Comparison of ENCODE assay signal across 8 mouse cellular contexts in genomic region chr2:30446891-30447826, GRCm38 (mm10). TPM values are rescaled to one million over a fixed set of nuclear protein-coding genes. Genes with fewer than 3 reads are reported as not detected.
DNase-seq lines count a peak whose midpoint lies in the region; ATAC-seq and TF ChIP-seq lines count a peak whose summit lies in the region.
"Had no signal": no experiment of that assay in that cellular context is flagged by ENCODE, and none has a peak within 500 bp of the region (broad histone marks: within the 10 kb centered on the region; RNA-seq: fewer than 3 reads in every experiment).

No protein-coding gene starts in this region.

- no peak for DNase-seq in kidney, postnatal 14 days
- no peak for DNase-seq in heart, postnatal 0 days (ENCODE audit: low spot score)
- peak; percentile 83 for DNase-seq in lung, postnatal 36 days
- DNase-seq in ovary, postnatal 10 days (ENCODE audit: low spot score): no peak
- DNase-seq in adipocyte (ENCODE audit: low spot score): no peak

- peaks cover 48% of the 10 kb centered on the region for H3K4me1 ChIP-seq in kidney, embryonic 16.5 days (ENCODE audit: insufficient read depth, low read length)
- H3K4me1 ChIP-seq in heart, postnatal 0 days (ENCODE audit: control insufficient read depth, insufficient read depth): peaks cover 44% of the 10 kb centered on the region

- no peak for TF ChIP-seq EP300 in heart, postnatal 0 days (IDR thresholded peaks at IDR 0.05; ENCODE audit: low read depth)

- H3K27ac ChIP-seq in kidney, embryonic 16.5 days (ENCODE audit: low read length): peak overlapping the region; percentile 100
- peak overlapping the region; percentile 74 for H3K27ac ChIP-seq in heart, postnatal 0 days (ENCODE audit: low read depth)
- H3K27ac ChIP-seq: hindbrain, embryonic 15.5 days had no signal

- no peak for TF ChIP-seq CTCF in heart, postnatal 0 days (IDR thresholded peaks at IDR 0.05; ENCODE audit: low read depth)

- H3K4me2 ChIP-seq in kidney, embryonic 16.5 days (replicated peaks; ENCODE audit: low read depth, low read length): no peak overlapping the region
- no peak overlapping the region for H3K4me2 ChIP-seq in heart, postnatal 0 days (ENCODE audit: low read depth, low read length)
- H3K4me2 ChIP-seq: hindbrain, embryonic 15.5 days had no signal

- peaks cover 10% of the 10 kb centered on the region; the same call in 1 of the 2 replicates for H3K9me3 ChIP-seq in kidney, embryonic 16.5 days (ENCODE audit: low read length)
- no peaks in the 10 kb centered on the region for H3K9me3 ChIP-seq in heart, postnatal 0 days (replicated peaks; ENCODE audit: control insufficient read depth, low read length)
- H3K9me3 ChIP-seq: hindbrain, embryonic 15.5 days had no signal

- peaks cover 47% of the 10 kb centered on the region for H3K36me3 ChIP-seq in kidney, embryonic 16.5 days (ENCODE audit: insufficient read depth, low read length)
- peaks cover 44% of the 10 kb centered on the region for H3K36me3 ChIP-seq in heart, postnatal 0 days (replicated peaks; ENCODE audit: control insufficient read depth, insufficient read depth, low read length)

- H3K27me3 ChIP-seq in kidney, embryonic 16.5 days (ENCODE audit: insufficient read depth, low read length): no peaks in the 10 kb centered on the region
- no peaks in the 10 kb centered on the region for H3K27me3 ChIP-seq in heart, postnatal 0 days (ENCODE audit: control insufficient read depth, insufficient read depth, low read length)
- H3K27me3 ChIP-seq: hindbrain, embryonic 15.5 days had no signal

- no peak overlapping the region for H3K4me3 ChIP-seq in kidney, embryonic 16.5 days (ENCODE audit: low read length)
- no peak overlapping the region for H3K4me3 ChIP-seq in heart, postnatal 0 days (ENCODE audit: low read depth, low read length)
- H3K4me3 ChIP-seq: hindbrain, embryonic 15.5 days had no signal

- 71% methylated on average over 10 of the region's 10 CpGs for WGBS in kidney, embryonic 16.5 days
- WGBS in heart, postnatal 0 days: 59% methylated on average over 10 of the region's 10 CpGs

- H3K9ac ChIP-seq in kidney, embryonic 16.5 days (replicated peaks; ENCODE audit: low read length): peak overlapping the region; percentile 68
- H3K9ac ChIP-seq in heart, postnatal 0 days (replicated peaks; ENCODE audit: low read depth, low read length): no peak overlapping the region; the same call in 1 of the 2 replicates
- H3K9ac ChIP-seq: hindbrain, embryonic 15.5 days had no signal

- ATAC-seq in kidney, embryonic 16.5 days (ENCODE audit: low FRiP score, low TSS enrichment): no peak
- ATAC-seq in common myeloid progenitor, adult 5-6 weeks (replicated peaks; ENCODE audit: low read depth, poor library complexity, severe bottlenecking): peak; percentile 43; the same call in 1 of the 2 replicates
- ATAC-seq in heart, postnatal 0 days (ENCODE audit: insufficient read depth, low read depth): no peak

RNA-seq across cellular contexts. Expression of gene Ier5l, which starts 26.9 kb away (rescaled TPM):
- polyA plus RNA-seq in kidney, embryonic 16.5 days (2015; fragmentation: Nextera tagmentation; extraction: Ambion mirVana): 2.2 and 2.9 TPM in 2 replicates
- 0.58 and 1.8 TPM in 2 replicates for total RNA-seq in common myeloid progenitor, adult 5-6 weeks (2017)
- total RNA-seq in heart, postnatal 0 days (2014; rRNA removed; ENCODE audit: low replicate concordance): 12.4 and 12.5 TPM in 2 replicates
- 0.94 and 1.2 TPM in 2 replicates for polyA plus RNA-seq in heart, postnatal 0 days (2015; fragmentation: Nextera tagmentation; extraction: Ambion mirVana)

RNA-seq across cellular contexts. Expression of gene Ptpa, which starts 31.3 kb away (rescaled TPM):
- polyA plus RNA-seq in kidney, embryonic 16.5 days (2015; fragmentation: Nextera tagmentation; extraction: Ambion mirVana): 184 and 191 TPM in 2 replicates
- total RNA-seq in common myeloid progenitor, adult 5-6 weeks (2017): 46.4 and 76.0 TPM in 2 replicates
- 109 and 112 TPM in 2 replicates for total RNA-seq in heart, postnatal 0 days (2014; rRNA removed; ENCODE audit: low replicate concordance)
- polyA plus RNA-seq in heart, postnatal 0 days (2015; fragmentation: Nextera tagmentation; extraction: Ambion mirVana): 92.4 TPM in 2 replicates

RNA-seq across cellular contexts. Expression of gene Crat, which starts 31.5 kb away (rescaled TPM):
- 40.9 and 44.2 TPM in 2 replicates for polyA plus RNA-seq in kidney, embryonic 16.5 days (2015; fragmentation: Nextera tagmentation; extraction: Ambion mirVana)
- 17.1 and 17.3 TPM in 2 replicates for total RNA-seq in common myeloid progenitor, adult 5-6 weeks (2017)
- 351 and 413 TPM in 2 replicates for total RNA-seq in heart, postnatal 0 days (2014; rRNA removed; ENCODE audit: low replicate concordance)
- 263 and 266 TPM in 2 replicates for polyA plus RNA-seq in heart, postnatal 0 days (2015; fragmentation: Nextera tagmentation; extraction: Ambion mirVana)

RNA-seq across cellular contexts. Expression of gene Dolpp1, which starts 55.1 kb away (rescaled TPM):
- polyA plus RNA-seq in kidney, embryonic 16.5 days (2015; fragmentation: Nextera tagmentation; extraction: Ambion mirVana): 44.2 and 46.8 TPM in 2 replicates
- total RNA-seq in common myeloid progenitor, adult 5-6 weeks (2017): 33.9 and 35.7 TPM in 2 replicates
- total RNA-seq in heart, postnatal 0 days (2014; rRNA removed; ENCODE audit: low replicate concordance): 40.6 and 56.4 TPM in 2 replicates
- 14.4 and 15.0 TPM in 2 replicates for polyA plus RNA-seq in heart, postnatal 0 days (2015; fragmentation: Nextera tagmentation; extraction: Ambion mirVana)

Comparison
In these comparisons a context has a peak if more than half of its experiments do, and no peak if none do; other contexts are left out.
1. RNA of gene Crat, which starts 31.5 kb away (total RNA-seq): 351 to 413 TPM in heart, postnatal 0 days; 17.1 to 17.3 TPM in common myeloid progenitor, adult 5-6 weeks; every median in the first group is over 10 times any median in the second.